Mouse (Mus musculus): ENCODE results near the gene Pygo2. TPM values are rescaled to one million over a fixed set of nuclear protein-coding genes. Genes with fewer than 3 reads are reported as not detected.

Pygo2 gene
- 10 to 100 TPM; 31.9 to 35.0 TPM for total RNA-seq (2021)
- long read RNA-seq, experiment 1, transcript Pygo2-201 (3 exons, 3,198 nt): major isoform, 17 of 48 reads
- long read RNA-seq, experiment 1, partial matches to known transcripts: 0 of 48 reads
- long read RNA-seq, experiment 1, other reads (novel, unspliced or antisense): 28 of 48 reads
- long read RNA-seq, experiment 2, transcript Pygo2-201 (3 exons, 3,198 nt): major isoform, 19 of 51 reads
- long read RNA-seq, experiment 2, partial matches to known transcripts: 32 of 51 reads
- long read RNA-seq, experiment 2, other reads (novel, unspliced or antisense): 0 of 51 reads

- DNase-seq (ENCODE audit: low spot score in 2 of 2): peak; percentile 91 to 94
Observed at GRCm38 (mm10) chr3:89430171-89431159, at the start of gene Pygo2. Gene Pygo2, plus strand, starts transcription at chr3:89430214.

GRCm38 (mm10) chr3:89380291-89380690 lies 49.7 kb upstream of the Pygo2 start:
- DNase-seq (ENCODE audit: low spot score in 2 of 2): no peak

- DNase-seq (ENCODE audit: low spot score in 2 of 2): no peak
Observed at GRCm38 (mm10) chr3:89380711-89381110, 49.3 kb upstream of the Pygo2 start.

- no peak for DNase-seq (ENCODE audit: low spot score in 2 of 2)
Observed at GRCm38 (mm10) chr3:89381233-89381632, 48.8 kb upstream of the Pygo2 start.

- DNase-seq (ENCODE audit: low spot score in 2 of 2): no peak
Observed at GRCm38 (mm10) chr3:89382033-89382882, 47.8 kb upstream of the Pygo2 start.

GRCm38 (mm10) chr3:89382950-89383349 lies 47.1 kb upstream of the Pygo2 start:
- no peak for DNase-seq (ENCODE audit: low spot score in 2 of 2)

GRCm38 (mm10) chr3:89383651-89384255 lies 46.3 kb upstream of the Pygo2 start:
- no peak for DNase-seq (ENCODE audit: low spot score in 2 of 2)

- DNase-seq (ENCODE audit: low spot score in 2 of 2): no peak
Observed at GRCm38 (mm10) chr3:89384331-89385076, 45.5 kb upstream of the Pygo2 start.

GRCm38 (mm10) chr3:89385451-89385850 lies 44.6 kb upstream of the Pygo2 start:
- no peak for DNase-seq (ENCODE audit: low spot score in 2 of 2)

- no peak for DNase-seq (ENCODE audit: low spot score in 2 of 2)
Observed at GRCm38 (mm10) chr3:89386438-89387420, 43.3 kb upstream of the Pygo2 start.

GRCm38 (mm10) chr3:89387632-89388031 lies 42.4 kb upstream of the Pygo2 start:
- DNase-seq (ENCODE audit: low spot score in 2 of 2): no peak

- peak in 1 of 2 experiments; percentile 66 for DNase-seq (ENCODE audit: low spot score in 2 of 2)
Observed at GRCm38 (mm10) chr3:89388134-89388881, 41.7 kb upstream of the Pygo2 start.

- DNase-seq (ENCODE audit: low spot score in 2 of 2): no peak
Observed at GRCm38 (mm10) chr3:89388901-89389740, 40.9 kb upstream of the Pygo2 start.

- DNase-seq (ENCODE audit: low spot score in 2 of 2): no peak
Observed at GRCm38 (mm10) chr3:89390111-89390515, 39.9 kb upstream of the Pygo2 start.

- DNase-seq (ENCODE audit: low spot score in 2 of 2): no peak
Observed at GRCm38 (mm10) chr3:89390699-89391662, 39.0 kb upstream of the Pygo2 start.
